Mouse (Mus musculus): ENCODE data around the gene Mrtfa. TPM values are rescaled to one million over a fixed set of nuclear protein-coding genes. Genes with fewer than 3 reads are reported as not detected.
A peak's percentile ranks its signal among the peaks of the same experiment; 100 is the strongest.

Gene Mrtfa
- polyA plus RNA-seq, 1 experiment from 2014 or later, result 24.9 TPM

GRCm38 (mm10) chr15:81093032-81093431, 97.5 kb downstream of the Mrtfa start:
- peaks cover 21% of the 10 kb centered on the region for H3K4me1 ChIP-seq (replicated peaks; ENCODE audit: control insufficient read depth, insufficient read depth, low read length)
- H3K4me3 ChIP-seq (ENCODE audit: low read length), result no peak overlapping the region
- no peaks in the 10 kb centered on the region for H3K36me3 ChIP-seq (ENCODE audit: control insufficient read depth, insufficient read depth, low read length)
- ATAC-seq (ENCODE audit: low read depth), result no peak
- H3K27ac ChIP-seq (ENCODE audit: low read length), result no peak overlapping the region
- H3K9ac ChIP-seq (ENCODE audit: low read length), result no peak overlapping the region
- WGBS, result 66% methylated on average over 4 of the region's 4 CpGs
- H3K27me3 ChIP-seq (ENCODE audit: control insufficient read depth, insufficient read depth, low read depth, low read length), result no peaks in the 10 kb centered on the region
- no peaks in the 10 kb centered on the region for H3K9me3 ChIP-seq (ENCODE audit: control insufficient read depth, low read length)
- no peak overlapping the region for H3K4me2 ChIP-seq (ENCODE audit: low read depth, low read length)

GRCm38 (mm10) chr15:81091718-81092117, 98.8 kb downstream of the Mrtfa start:
- 44% methylated on average over 9 of the region's 9 CpGs for WGBS
- no peak overlapping the region for H3K9ac ChIP-seq (ENCODE audit: low read length)
- H3K36me3 ChIP-seq (ENCODE audit: control insufficient read depth, insufficient read depth, low read length), result no peaks in the 10 kb centered on the region
- no peak overlapping the region for H3K4me2 ChIP-seq (ENCODE audit: low read depth, low read length)
- no peaks in the 10 kb centered on the region for H3K27me3 ChIP-seq (ENCODE audit: control insufficient read depth, insufficient read depth, low read depth, low read length)
- peaks cover 18% of the 10 kb centered on the region for H3K4me1 ChIP-seq (replicated peaks; ENCODE audit: control insufficient read depth, insufficient read depth, low read length)
- H3K4me3 ChIP-seq (ENCODE audit: low read length), result no peak overlapping the region
- no peaks in the 10 kb centered on the region for H3K9me3 ChIP-seq (ENCODE audit: control insufficient read depth, low read length)
- H3K27ac ChIP-seq (ENCODE audit: low read length), result no peak overlapping the region
- ATAC-seq (ENCODE audit: low read depth), result peak; percentile 66; the same call in 1 of the 2 replicates

- Histone ChIP-seq H3K4me3 (ENCODE audit: low read length) (no peak overlapping the region), H3K36me3 (ENCODE audit: control insufficient read depth, insufficient read depth, low read length) (no peaks in the 10 kb centered on the region), H3K27ac (ENCODE audit: low read length) (peak overlapping the region; percentile 77), H3K9me3 (ENCODE audit: control insufficient read depth, low read length) (no peaks in the 10 kb centered on the region), H3K4me2 (ENCODE audit: low read depth, low read length) (no peak overlapping the region), H3K4me1 (replicated peaks; ENCODE audit: control insufficient read depth, insufficient read depth, low read length) (peaks cover 16% of the 10 kb centered on the region), H3K27me3 (ENCODE audit: control insufficient read depth, insufficient read depth, low read depth, low read length) (no peaks in the 10 kb centered on the region), H3K9ac (ENCODE audit: low read length) (no peak overlapping the region)
- ATAC-seq (ENCODE audit: low read depth), result no peak
- WGBS, result 60% methylated on average over 7 of the region's 7 CpGs
Measured at GRCm38 (mm10) chr15:81087529-81087928, 103.0 kb downstream of the Mrtfa start.

GRCm38 (mm10) chr15:81086644-81087480, 103.7 kb downstream of the Mrtfa start:
- WGBS, result 75% methylated on average over 8 of the region's 8 CpGs
- ATAC-seq (ENCODE audit: low read depth), result peak; percentile 86
- no peak overlapping the region for H3K9ac ChIP-seq (ENCODE audit: low read length)

DNA sequence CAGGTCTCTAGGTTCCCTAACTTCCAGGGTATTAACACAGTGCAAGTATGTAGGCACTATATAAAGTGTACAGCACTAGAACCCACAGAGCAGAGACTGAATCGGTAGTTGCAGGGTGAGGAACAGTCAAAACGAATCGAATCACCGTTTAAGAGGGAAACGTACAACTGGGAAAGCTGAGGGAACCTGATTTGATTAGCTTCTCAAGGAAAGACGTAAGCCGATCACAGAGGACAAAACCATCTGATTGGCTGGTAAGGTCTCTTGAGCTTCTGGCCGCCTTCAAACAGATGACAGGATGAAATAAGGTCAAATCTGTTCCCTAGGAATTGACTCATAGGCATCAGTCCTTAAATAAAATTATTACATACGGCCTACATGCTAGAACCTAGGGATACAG, 106.7 kb downstream of the Mrtfa start:
- no peak for ATAC-seq (ENCODE audit: low read depth)
- 72% methylated on average over 9 of the region's 9 CpGs for WGBS
- H3K4me3 ChIP-seq (ENCODE audit: low read length), result no peak overlapping the region
- no peaks in the 10 kb centered on the region for H3K9me3 ChIP-seq (ENCODE audit: control insufficient read depth, low read length)
- no peak overlapping the region for H3K4me2 ChIP-seq (ENCODE audit: low read depth, low read length)
- H3K27ac ChIP-seq (ENCODE audit: low read length), result peak overlapping the region; percentile 35
- peaks cover 21% of the 10 kb centered on the region for H3K4me1 ChIP-seq (replicated peaks; ENCODE audit: control insufficient read depth, insufficient read depth, low read length)
- no peaks in the 10 kb centered on the region for H3K27me3 ChIP-seq (ENCODE audit: control insufficient read depth, insufficient read depth, low read depth, low read length)
- no peaks in the 10 kb centered on the region for H3K36me3 ChIP-seq (ENCODE audit: control insufficient read depth, insufficient read depth, low read length)
- H3K9ac ChIP-seq (ENCODE audit: low read length), result no peak overlapping the region

More at GRCm38 (mm10) chr15:81086644-81087480, 103.7 kb downstream of the Mrtfa start:
- Histone ChIP-seq H3K4me3 (ENCODE audit: low read length) (no peak overlapping the region), H3K4me1 (replicated peaks; ENCODE audit: control insufficient read depth, insufficient read depth, low read length) (peaks cover 16% of the 10 kb centered on the region), H3K27me3 (ENCODE audit: control insufficient read depth, insufficient read depth, low read depth, low read length) (no peaks in the 10 kb centered on the region), H3K27ac (ENCODE audit: low read length) (peak overlapping the region; percentile 75), H3K9me3 (ENCODE audit: control insufficient read depth, low read length) (no peaks in the 10 kb centered on the region), H3K4me2 (ENCODE audit: low read depth, low read length) (no peak overlapping the region; the same call in 1 of the 2 replicates), H3K36me3 (ENCODE audit: control insufficient read depth, insufficient read depth, low read length) (no peaks in the 10 kb centered on the region)

DNA sequence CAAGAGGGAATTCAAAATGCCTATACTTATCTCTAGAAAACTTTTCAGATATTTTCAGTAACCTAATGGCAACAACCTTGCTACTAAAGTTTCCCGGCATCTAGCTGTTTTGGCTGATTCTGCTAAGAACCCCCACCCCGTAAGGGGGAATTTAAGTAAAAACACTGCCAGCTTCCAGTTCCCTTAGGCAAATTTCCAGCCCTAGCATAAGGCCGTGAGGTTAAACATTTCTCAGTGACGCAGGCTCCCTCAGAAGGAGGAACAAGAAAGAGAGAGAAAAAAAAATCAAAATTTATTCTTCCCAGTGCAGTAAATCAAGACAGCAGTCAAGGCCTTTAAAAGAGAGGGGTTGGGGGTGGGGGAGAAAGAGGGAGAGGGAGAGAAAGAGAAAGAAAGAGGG, 107.3 kb downstream of the Mrtfa start:
- Histone ChIP-seq H3K27ac (ENCODE audit: low read length) (peak overlapping the region; percentile 35), H3K4me2 (ENCODE audit: low read depth, low read length) (no peak overlapping the region), H3K27me3 (ENCODE audit: control insufficient read depth, insufficient read depth, low read depth, low read length) (no peaks in the 10 kb centered on the region), H3K9me3 (ENCODE audit: control insufficient read depth, low read length) (no peaks in the 10 kb centered on the region), H3K4me1 (replicated peaks; ENCODE audit: control insufficient read depth, insufficient read depth, low read length) (peaks cover 21% of the 10 kb centered on the region), H3K9ac (ENCODE audit: low read length) (no peak overlapping the region), H3K36me3 (ENCODE audit: control insufficient read depth, insufficient read depth, low read length) (no peaks in the 10 kb centered on the region), H3K4me3 (ENCODE audit: low read length) (no peak overlapping the region)
- peak; percentile 32 for ATAC-seq (ENCODE audit: low read depth)
- WGBS, result 37% methylated on average over 4 of the region's 4 CpGs

DNA sequence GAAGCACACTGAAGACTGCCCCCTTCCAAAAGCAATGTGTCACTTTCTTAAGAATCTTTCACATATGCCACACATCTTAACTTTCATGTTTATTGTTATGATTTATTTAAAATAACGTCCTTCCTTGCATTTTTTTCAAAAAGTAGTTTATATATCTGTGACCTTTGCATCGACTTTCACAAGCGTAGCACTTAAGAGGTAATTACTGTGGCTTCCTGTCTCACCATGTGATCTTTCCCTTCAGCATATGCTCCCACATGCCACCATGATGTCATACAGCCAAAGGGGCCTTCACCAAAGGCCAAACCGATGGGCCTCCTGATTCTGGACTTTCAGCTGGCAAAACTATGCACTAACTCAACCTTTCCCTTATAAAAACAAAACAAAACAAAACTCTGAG, 109.3 kb downstream of the Mrtfa start:
- 41% methylated on average over 4 of the region's 4 CpGs for WGBS
- H3K4me1 ChIP-seq (replicated peaks; ENCODE audit: control insufficient read depth, insufficient read depth, low read length), result peaks cover 12% of the 10 kb centered on the region; the same call in 1 of the 2 replicates
- no peak for ATAC-seq (ENCODE audit: low read depth)
- no peak overlapping the region for H3K27ac ChIP-seq (ENCODE audit: low read length)
- no peaks in the 10 kb centered on the region for H3K9me3 ChIP-seq (ENCODE audit: control insufficient read depth, low read length)
- H3K4me3 ChIP-seq (ENCODE audit: low read length), result no peak overlapping the region
- H3K9ac ChIP-seq (ENCODE audit: low read length), result no peak overlapping the region
- no peaks in the 10 kb centered on the region for H3K27me3 ChIP-seq (ENCODE audit: control insufficient read depth, insufficient read depth, low read depth, low read length)
- H3K4me2 ChIP-seq (ENCODE audit: low read depth, low read length), result no peak overlapping the region
- no peaks in the 10 kb centered on the region for H3K36me3 ChIP-seq (ENCODE audit: control insufficient read depth, insufficient read depth, low read length)

DNA sequence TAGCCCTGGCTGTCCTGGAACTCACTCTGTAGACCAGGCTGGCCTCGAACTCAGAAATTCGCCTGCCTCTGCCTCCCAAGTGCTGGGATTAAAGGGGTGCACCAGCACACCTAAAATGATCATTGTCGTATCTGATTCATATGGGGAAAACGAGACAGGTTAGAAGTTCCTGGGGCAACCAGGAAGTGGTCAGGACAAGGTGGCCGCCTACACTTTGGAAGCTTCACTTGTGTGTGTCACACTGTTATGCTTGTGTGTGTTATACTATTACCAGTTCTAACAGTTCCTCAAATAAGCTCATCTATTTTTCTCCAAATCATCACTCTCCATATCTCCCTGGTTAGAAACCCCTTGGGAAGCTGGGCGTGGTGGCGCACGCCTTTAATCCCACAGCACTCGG, 110.2 kb downstream of the Mrtfa start:
- Histone ChIP-seq H3K9me3 (ENCODE audit: control insufficient read depth, low read length) (no peaks in the 10 kb centered on the region), H3K4me2 (ENCODE audit: low read depth, low read length) (no peak overlapping the region), H3K36me3 (ENCODE audit: control insufficient read depth, insufficient read depth, low read length) (no peaks in the 10 kb centered on the region), H3K27me3 (ENCODE audit: control insufficient read depth, insufficient read depth, low read depth, low read length) (no peaks in the 10 kb centered on the region), H3K4me3 (ENCODE audit: low read length) (no peak overlapping the region), H3K27ac (ENCODE audit: low read length) (no peak overlapping the region), H3K9ac (ENCODE audit: low read length) (no peak overlapping the region), H3K4me1 (replicated peaks; ENCODE audit: control insufficient read depth, insufficient read depth, low read length) (peaks cover 12% of the 10 kb centered on the region; the same call in 1 of the 2 replicates)
- 96% methylated on average over 9 of the region's 9 CpGs for WGBS
- ATAC-seq (ENCODE audit: low read depth), result no peak

DNA sequence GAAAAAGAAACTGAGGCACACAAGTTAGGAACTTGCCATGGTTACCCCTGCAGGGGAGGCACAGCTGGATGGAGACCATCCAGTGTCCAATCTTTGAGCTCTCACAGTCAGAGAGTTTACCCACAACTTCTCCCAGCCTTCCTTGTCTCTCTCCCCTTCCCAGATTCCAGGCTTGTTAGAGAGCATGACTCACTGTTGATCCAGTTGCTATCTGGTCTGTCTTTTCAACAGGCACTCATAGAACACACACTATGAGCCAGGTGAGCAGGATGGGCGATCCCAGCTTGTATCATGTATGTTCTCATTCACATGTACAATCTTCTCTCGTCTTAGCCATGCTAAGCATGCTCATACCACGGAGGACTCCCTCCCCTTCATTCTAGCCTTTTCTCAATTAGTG, 111.3 kb downstream of the Mrtfa start:
- Histone ChIP-seq H3K4me1 (replicated peaks; ENCODE audit: control insufficient read depth, insufficient read depth, low read length) (peaks cover 12% of the 10 kb centered on the region; the same call in 1 of the 2 replicates), H3K36me3 (ENCODE audit: control insufficient read depth, insufficient read depth, low read length) (no peaks in the 10 kb centered on the region), H3K9me3 (ENCODE audit: control insufficient read depth, low read length) (no peaks in the 10 kb centered on the region), H3K9ac (ENCODE audit: low read length) (no peak overlapping the region), H3K4me3 (ENCODE audit: low read length) (no peak overlapping the region), H3K27ac (ENCODE audit: low read length) (no peak overlapping the region), H3K4me2 (ENCODE audit: low read depth, low read length) (no peak overlapping the region), H3K27me3 (ENCODE audit: control insufficient read depth, insufficient read depth, low read depth, low read length) (no peaks in the 10 kb centered on the region)
- ATAC-seq (ENCODE audit: low read depth), result no peak
- WGBS, result 80% methylated on average over 3 of the region's 3 CpGs

Data from lung, embryonic 16.5 days (tissue).